Mouse (Mus musculus): ENCODE data around the gene Psmd13. TPM values are rescaled to one million over a fixed set of nuclear protein-coding genes. Genes with fewer than 3 reads are reported as not detected.

Psmd13 gene
- polyA plus RNA-seq, 1 experiment: 77.4 TPM

DNA sequence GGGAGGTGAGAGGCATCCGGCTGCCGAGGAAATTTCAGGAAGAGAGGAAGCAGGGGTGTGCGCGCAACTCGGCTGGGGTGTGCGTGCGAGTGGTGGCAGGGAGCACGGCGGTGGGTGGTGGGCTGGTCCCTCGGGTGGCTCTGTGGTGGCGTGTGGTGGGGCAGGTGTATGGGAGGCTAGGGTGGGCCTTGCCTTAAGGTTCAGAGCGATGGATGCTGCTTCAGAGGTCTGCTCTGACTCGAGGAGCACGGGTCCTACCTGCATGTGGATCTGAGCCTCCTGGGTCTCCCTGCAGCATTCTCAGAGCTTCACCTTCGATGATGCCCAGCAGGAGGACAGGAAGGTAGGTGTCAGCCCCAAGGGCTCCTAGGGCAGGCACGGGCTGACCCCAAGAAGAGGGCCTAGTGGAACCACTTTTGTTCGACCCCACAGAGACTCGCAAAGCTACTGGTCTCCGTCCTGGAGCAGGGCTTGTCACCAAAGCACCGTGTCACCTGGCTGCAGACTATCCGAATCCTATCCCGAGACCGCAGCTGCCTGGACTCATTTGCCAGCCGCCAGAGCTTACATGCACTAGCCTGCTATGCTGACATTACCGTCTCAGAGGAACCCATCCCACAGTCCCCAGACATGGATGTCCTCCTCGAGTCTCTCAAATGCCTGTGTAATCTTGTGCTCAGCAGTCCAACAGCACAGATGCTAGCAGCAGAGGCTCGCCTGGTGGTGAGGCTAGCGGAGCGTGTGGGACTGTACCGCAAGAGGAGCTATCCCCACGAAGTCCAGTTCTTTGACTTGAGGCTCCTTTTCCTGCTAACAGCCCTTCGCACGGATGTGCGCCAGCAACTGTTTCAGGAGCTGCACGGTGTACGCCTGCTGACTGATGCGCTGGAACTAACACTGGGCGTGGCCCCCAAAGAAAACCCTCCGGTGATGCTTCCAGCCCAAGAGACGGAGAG lies 23.9 kb upstream of the Psmd13 start, which contains the start of gene Bet1l:
TSS of gene Bet1l (minus strand) at position 28 of the 956 bp plus-strand sequence.
- Histone ChIP-seq H3K4me1 (ENCODE audit: control insufficient read depth, insufficient read depth, low read length) (peaks cover 16% of the 10 kb centered on the region), H3K27me3 (ENCODE audit: control insufficient read depth, insufficient read depth, low read length) (no peaks in the 10 kb centered on the region), H3K36me3 (ENCODE audit: control insufficient read depth, insufficient read depth, low read length) (no peaks in the 10 kb centered on the region; the same call in 1 of the 2 replicates)

DNA sequence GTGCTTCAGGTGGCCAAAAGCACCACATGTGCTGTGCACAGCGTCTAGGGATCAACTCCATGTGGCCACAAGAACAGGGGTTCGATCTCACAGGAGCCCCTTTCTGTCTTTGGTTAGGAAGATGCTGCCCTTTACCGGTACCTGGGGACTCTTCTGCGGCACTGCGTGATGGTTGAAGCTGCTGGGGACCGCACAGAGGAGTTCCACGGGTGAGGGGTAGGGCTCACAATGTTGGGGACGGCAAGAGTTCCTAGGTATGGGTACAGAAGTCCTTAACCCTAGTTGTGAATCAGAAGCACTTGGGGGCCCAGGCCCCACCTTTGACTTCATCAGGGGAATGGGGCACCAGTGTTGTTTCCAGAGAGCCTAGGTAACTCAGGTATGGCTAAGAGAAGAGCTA lies 23.0 kb upstream of the Psmd13 start:
- H3K4me3 ChIP-seq (ENCODE audit: control insufficient read depth, low read depth, low read length): no peak overlapping the region
- H3K27ac ChIP-seq (ENCODE audit: control insufficient read depth, insufficient read depth, low read depth, low read length): no peak overlapping the region
- H3K27me3 ChIP-seq (ENCODE audit: control insufficient read depth, insufficient read depth, low read length): no peaks in the 10 kb centered on the region
- no peak for TF ChIP-seq CTCF (IDR thresholded peaks at IDR 0.05; ENCODE audit: control insufficient read depth, insufficient read depth, insufficient replicate concordance, low read depth, low read length)
- TF ChIP-seq POLR2A (IDR thresholded peaks at IDR 0.05; ENCODE audit: control insufficient read depth, low read depth, low read length): no peak
- peaks cover 16% of the 10 kb centered on the region for H3K4me1 ChIP-seq (ENCODE audit: control insufficient read depth, insufficient read depth, low read length)
- no peaks in the 10 kb centered on the region; the same call in 1 of the 2 replicates for H3K36me3 ChIP-seq (ENCODE audit: control insufficient read depth, insufficient read depth, low read length)

More for the DNA sequence above, 23.9 kb upstream of the Psmd13 start, which contains the start of gene Bet1l:
- no peak for TF ChIP-seq POLR2A (IDR thresholded peaks at IDR 0.05; ENCODE audit: control insufficient read depth, low read depth, low read length)
- TF ChIP-seq CTCF (IDR thresholded peaks at IDR 0.05; ENCODE audit: control insufficient read depth, insufficient read depth, insufficient replicate concordance, low read depth, low read length): no peak
- peak within 1 kb of the TSS; percentile 97 for H3K4me3 ChIP-seq (ENCODE audit: control insufficient read depth, low read depth, low read length)
- peak within 1 kb of the TSS; percentile 85 for H3K27ac ChIP-seq (ENCODE audit: control insufficient read depth, insufficient read depth, low read depth, low read length)

DNA sequence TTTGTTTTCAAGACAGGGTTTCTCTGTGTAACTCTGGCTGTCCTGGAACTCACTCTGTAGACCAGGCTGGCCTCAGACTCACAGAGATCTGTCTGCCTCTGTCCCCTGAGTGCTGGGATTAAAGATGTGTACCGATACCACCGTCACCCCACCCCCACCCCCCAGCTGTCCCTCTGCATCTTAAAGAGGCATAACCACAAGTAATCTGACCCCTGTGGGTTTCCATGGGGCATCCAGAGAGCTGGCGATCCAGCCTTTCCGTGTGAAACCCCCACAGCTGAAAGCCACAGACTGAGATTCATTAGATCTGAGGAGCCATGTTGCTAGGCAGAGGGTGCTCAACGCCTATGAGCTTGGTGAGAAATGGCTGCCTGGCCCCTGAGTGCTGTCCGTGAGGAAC lies 21.8 kb upstream of the Psmd13 start:
- Histone ChIP-seq H3K4me1 (ENCODE audit: control insufficient read depth, insufficient read depth, low read length) (peaks cover 15% of the 10 kb centered on the region), H3K36me3 (ENCODE audit: control insufficient read depth, insufficient read depth, low read length) (no peaks in the 10 kb centered on the region; the same call in 1 of the 2 replicates), H3K4me3 (ENCODE audit: control insufficient read depth, low read depth, low read length) (no peak overlapping the region), H3K27ac (ENCODE audit: control insufficient read depth, insufficient read depth, low read depth, low read length) (no peak overlapping the region), H3K27me3 (ENCODE audit: control insufficient read depth, insufficient read depth, low read length) (no peaks in the 10 kb centered on the region)
- TF ChIP-seq CTCF (IDR thresholded peaks at IDR 0.05; ENCODE audit: control insufficient read depth, insufficient read depth, insufficient replicate concordance, low read depth, low read length) (no peak), POLR2A (IDR thresholded peaks at IDR 0.05; ENCODE audit: control insufficient read depth, low read depth, low read length) (no peak)

DNA sequence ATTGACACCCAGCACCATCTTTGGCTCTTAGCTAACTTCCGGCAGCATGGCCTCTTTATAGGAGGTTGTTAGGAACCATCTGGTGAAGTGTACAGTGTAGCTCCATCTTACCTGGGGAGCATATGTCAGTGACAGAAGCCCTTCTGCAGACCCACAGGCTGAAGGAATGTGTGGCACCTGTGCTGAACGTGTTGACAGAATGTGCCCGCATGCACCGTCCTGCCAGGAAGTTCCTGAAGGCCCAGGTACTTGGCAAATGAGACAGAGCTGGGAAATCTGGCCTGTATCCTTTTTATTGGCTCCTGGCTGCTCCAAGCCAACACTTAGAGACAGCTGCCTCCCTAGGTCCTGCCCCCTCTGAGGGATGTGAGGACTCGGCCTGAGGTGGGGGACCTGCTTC lies 21.0 kb upstream of the Psmd13 start:
- H3K4me3 ChIP-seq (ENCODE audit: control insufficient read depth, low read depth, low read length): no peak overlapping the region
- no peak overlapping the region for H3K27ac ChIP-seq (ENCODE audit: control insufficient read depth, insufficient read depth, low read depth, low read length)
- TF ChIP-seq POLR2A (IDR thresholded peaks at IDR 0.05; ENCODE audit: control insufficient read depth, low read depth, low read length) (no peak), CTCF (IDR thresholded peaks at IDR 0.05; ENCODE audit: control insufficient read depth, insufficient read depth, insufficient replicate concordance, low read depth, low read length) (no peak)
- peaks cover 9% of the 10 kb centered on the region for H3K4me1 ChIP-seq (ENCODE audit: control insufficient read depth, insufficient read depth, low read length)
- no peaks in the 10 kb centered on the region for H3K27me3 ChIP-seq (ENCODE audit: control insufficient read depth, insufficient read depth, low read length)
- H3K36me3 ChIP-seq (ENCODE audit: control insufficient read depth, insufficient read depth, low read length): no peaks in the 10 kb centered on the region; the same call in 1 of the 2 replicates

DNA sequence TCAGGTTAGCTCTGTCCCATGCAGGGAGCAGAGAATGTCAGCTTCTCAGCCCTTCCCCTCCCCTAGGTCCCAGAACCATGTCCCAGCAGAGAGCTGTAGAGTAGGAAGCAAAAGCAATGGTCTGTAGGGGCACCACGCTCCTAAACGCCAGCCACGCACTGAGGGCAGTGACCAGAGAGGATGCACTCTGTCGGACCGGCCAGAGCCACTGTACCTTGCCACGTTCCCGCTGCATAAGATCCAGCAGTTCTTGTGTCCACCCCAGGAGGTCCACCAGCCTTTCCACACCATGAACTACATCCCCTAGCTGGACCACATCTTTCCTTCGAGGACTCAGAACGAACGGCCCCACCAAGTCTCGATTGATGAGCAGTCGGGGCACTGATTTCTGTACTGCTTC lies 17.0 kb upstream of the Psmd13 start:
- Histone ChIP-seq H3K27me3 (ENCODE audit: control insufficient read depth, insufficient read depth, low read length) (no peaks in the 10 kb centered on the region), H3K4me3 (ENCODE audit: control insufficient read depth, low read depth, low read length) (no peak overlapping the region), H3K27ac (ENCODE audit: control insufficient read depth, insufficient read depth, low read depth, low read length) (no peak overlapping the region), H3K36me3 (ENCODE audit: control insufficient read depth, insufficient read depth, low read length) (no peaks in the 10 kb centered on the region; the same call in 1 of the 2 replicates), H3K4me1 (ENCODE audit: control insufficient read depth, insufficient read depth, low read length) (no peaks in the 10 kb centered on the region)
- TF ChIP-seq CTCF (IDR thresholded peaks at IDR 0.05; ENCODE audit: control insufficient read depth, insufficient read depth, insufficient replicate concordance, low read depth, low read length) (no peak), POLR2A (IDR thresholded peaks at IDR 0.05; ENCODE audit: control insufficient read depth, low read depth, low read length) (peak; percentile 25; the same call in 1 of the 2 replicates)

DNA sequence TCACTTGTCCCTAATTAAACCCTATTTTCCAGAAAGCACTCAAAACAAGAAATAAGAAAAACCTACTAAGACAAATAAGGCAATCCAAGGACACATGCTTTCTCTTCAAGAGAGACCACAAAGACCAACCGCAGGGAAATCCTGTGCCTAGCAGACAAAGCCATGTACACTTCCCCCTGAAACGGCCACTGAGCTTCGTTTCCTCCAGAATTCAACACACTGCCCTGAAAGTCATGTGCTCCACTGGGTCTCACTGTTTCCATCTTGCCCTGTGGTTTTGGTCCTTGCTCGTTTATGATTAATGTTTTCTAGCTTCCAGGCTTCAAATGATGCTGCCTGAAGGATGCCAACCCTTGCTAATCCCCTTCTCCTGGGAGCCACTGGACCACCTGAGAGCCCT lies 7.5 kb upstream of the Psmd13 start:
- Histone ChIP-seq H3K4me1 (ENCODE audit: control insufficient read depth, insufficient read depth, low read length) (no peaks in the 10 kb centered on the region), H3K4me3 (ENCODE audit: control insufficient read depth, low read depth, low read length) (no peak overlapping the region), H3K36me3 (ENCODE audit: control insufficient read depth, insufficient read depth, low read length) (peaks cover 2% of the 10 kb centered on the region), H3K27ac (ENCODE audit: control insufficient read depth, insufficient read depth, low read depth, low read length) (no peak overlapping the region), H3K27me3 (ENCODE audit: control insufficient read depth, insufficient read depth, low read length) (no peaks in the 10 kb centered on the region)
- TF ChIP-seq POLR2A (IDR thresholded peaks at IDR 0.05; ENCODE audit: control insufficient read depth, low read depth, low read length) (no peak), CTCF (IDR thresholded peaks at IDR 0.05; ENCODE audit: control insufficient read depth, insufficient read depth, insufficient replicate concordance, low read depth, low read length) (no peak)

DNA sequence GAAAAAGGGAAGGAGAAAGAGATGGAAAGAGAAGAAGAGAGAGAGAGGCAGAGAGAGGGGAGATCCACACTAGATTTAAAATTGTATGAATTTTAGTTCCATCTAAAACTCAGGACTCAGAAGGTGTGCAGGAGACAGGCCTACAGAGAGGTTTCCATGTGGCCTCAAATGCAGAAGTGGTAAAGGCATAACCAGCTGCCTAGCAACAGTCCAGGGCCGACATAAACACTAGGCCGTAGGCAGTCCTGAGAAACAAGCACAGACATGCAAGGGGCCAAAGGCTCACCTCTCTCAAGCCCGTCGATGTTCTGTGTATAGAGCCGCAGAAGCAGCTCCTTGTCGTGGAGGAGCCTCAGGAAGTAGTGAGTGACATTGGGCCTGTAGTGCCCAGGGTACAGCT lies 4.4 kb upstream of the Psmd13 start:
- TF ChIP-seq CTCF (IDR thresholded peaks at IDR 0.05; ENCODE audit: control insufficient read depth, insufficient read depth, insufficient replicate concordance, low read depth, low read length) (no peak), POLR2A (IDR thresholded peaks at IDR 0.05; ENCODE audit: control insufficient read depth, low read depth, low read length) (no peak)
- Histone ChIP-seq H3K4me3 (ENCODE audit: control insufficient read depth, low read depth, low read length) (no peak overlapping the region), H3K36me3 (ENCODE audit: control insufficient read depth, insufficient read depth, low read length) (peaks cover 2% of the 10 kb centered on the region), H3K27me3 (ENCODE audit: control insufficient read depth, insufficient read depth, low read length) (no peaks in the 10 kb centered on the region), H3K27ac (ENCODE audit: control insufficient read depth, insufficient read depth, low read depth, low read length) (no peak overlapping the region), H3K4me1 (ENCODE audit: control insufficient read depth, insufficient read depth, low read length) (peaks cover 3% of the 10 kb centered on the region)

All from testis, adult 2 months (tissue).